Mouse (Mus musculus): ENCODE measurements around the gene Nuak1. TPM values are rescaled to one million over a fixed set of nuclear protein-coding genes. Genes with fewer than 3 reads are reported as not detected.

Nuak1 gene
- polyA plus RNA-seq, 1 experiment: 84.1 TPM

DNA sequence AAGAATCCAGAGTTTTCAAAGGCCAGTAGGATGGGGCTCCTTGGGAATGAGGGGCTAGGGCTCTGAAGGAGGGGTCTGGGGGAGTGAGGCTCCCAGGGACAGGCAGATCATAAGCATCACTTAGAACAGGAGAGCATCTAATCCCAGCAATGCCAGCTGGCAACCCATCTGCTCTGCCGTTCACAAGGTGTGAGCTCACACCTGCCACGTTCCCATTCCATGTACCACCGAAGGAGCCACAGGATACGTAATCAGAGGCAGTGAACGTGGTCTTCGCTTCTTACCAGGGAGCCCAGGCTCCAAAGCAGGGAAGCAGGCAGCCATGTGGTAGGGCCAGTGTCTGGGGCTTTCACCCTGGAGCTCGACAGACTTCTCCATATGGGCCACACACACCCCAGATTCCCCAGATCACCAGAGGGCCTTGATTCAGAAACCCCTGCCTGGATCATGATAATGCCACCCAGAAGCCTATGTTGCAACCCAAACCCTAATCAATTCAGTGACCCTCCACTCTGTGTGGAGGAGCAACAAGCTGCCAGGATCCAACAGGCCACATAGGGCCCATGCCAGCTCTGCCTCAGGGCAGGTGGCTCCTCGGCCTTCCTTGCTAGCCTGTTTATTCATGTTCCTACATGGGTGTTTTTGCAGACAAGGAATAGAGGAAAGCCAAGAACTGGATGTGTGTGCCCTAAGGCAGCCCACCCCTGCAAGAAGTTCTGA, 25.3 kb downstream of the Nuak1 start:
- no peak for TF ChIP-seq CTCF (IDR thresholded peaks at IDR 0.05; ENCODE audit: borderline replicate concordance, insufficient read depth, low read length)
- no peak for TF ChIP-seq POLR2A (IDR thresholded peaks at IDR 0.05; ENCODE audit: low read depth, low read length)
- H3K4me1 ChIP-seq (ENCODE audit: control insufficient read depth, insufficient read depth, low read length): peaks cover 21% of the 10 kb centered on the region
- H3K4me3 ChIP-seq (ENCODE audit: insufficient read depth, low read length): no peak overlapping the region

DNA sequence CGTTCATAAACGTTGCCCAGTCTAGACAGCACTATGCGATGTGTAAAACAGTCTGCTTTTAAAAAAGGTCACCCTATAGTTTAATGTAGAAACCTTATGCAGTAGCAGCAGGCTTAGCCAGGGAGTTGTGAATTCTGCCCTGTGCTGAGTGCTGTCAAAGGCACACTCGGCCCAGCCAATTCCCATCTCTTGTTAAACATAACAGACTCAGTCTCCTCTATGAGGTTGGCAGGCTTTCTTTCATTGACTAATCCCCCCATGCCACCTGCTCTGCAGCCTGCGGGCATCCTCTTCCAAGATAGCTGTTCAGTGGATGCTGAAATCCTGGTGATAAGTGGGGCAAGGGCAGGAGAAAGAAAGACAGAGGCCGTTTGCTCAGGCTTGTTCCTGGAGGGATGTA, 27.1 kb downstream of the Nuak1 start:
- peaks cover 27% of the 10 kb centered on the region for H3K4me1 ChIP-seq (ENCODE audit: control insufficient read depth, insufficient read depth, low read length)
- H3K4me3 ChIP-seq (ENCODE audit: insufficient read depth, low read length): no peak overlapping the region
- TF ChIP-seq POLR2A (IDR thresholded peaks at IDR 0.05; ENCODE audit: low read depth, low read length): no peak
- TF ChIP-seq CTCF (IDR thresholded peaks at IDR 0.05; ENCODE audit: borderline replicate concordance, insufficient read depth, low read length): no peak
- no peak overlapping the region for H3K27ac ChIP-seq (ENCODE audit: insufficient read depth, low read length)

More for the DNA sequence above, 25.3 kb downstream of the Nuak1 start:
- H3K27ac ChIP-seq (ENCODE audit: insufficient read depth, low read length): no peak overlapping the region

DNA sequence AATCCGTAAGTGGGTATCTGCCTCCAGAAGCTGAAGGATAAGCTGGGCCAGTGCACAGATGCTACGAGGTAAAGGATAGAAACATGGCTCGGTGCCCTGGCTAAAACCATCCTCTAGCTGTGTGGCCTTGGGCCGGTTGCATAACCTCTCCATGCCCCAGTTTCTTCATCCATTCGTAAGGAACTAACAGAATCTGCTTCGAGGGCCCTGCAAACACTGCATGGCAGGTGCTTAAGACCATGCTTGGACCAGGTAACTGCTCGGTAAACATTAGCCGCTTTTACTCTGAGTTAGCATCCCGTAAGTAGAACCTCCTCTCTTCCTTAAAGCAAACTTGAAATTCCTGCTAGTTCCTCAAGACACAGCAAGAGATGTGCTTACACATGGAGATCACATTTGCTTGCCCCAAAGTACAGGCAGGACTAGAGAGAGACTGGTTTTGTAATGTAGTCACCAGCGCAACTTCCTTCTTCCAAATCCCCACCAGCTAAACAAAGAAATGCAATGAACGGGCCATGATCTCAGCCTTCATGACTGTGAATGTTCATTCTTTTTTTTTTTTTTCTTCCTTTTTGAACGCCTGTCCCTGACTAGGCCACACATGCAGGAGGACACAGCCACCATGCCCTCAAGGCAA, 28.0 kb downstream of the Nuak1 start:
- H3K4me3 ChIP-seq (ENCODE audit: insufficient read depth, low read length): no peak overlapping the region
- peaks cover 27% of the 10 kb centered on the region for H3K4me1 ChIP-seq (ENCODE audit: control insufficient read depth, insufficient read depth, low read length)
- no peak overlapping the region for H3K27ac ChIP-seq (ENCODE audit: insufficient read depth, low read length)
- TF ChIP-seq POLR2A (IDR thresholded peaks at IDR 0.05; ENCODE audit: low read depth, low read length) (no peak), CTCF (IDR thresholded peaks at IDR 0.05; ENCODE audit: borderline replicate concordance, insufficient read depth, low read length) (no peak)

DNA sequence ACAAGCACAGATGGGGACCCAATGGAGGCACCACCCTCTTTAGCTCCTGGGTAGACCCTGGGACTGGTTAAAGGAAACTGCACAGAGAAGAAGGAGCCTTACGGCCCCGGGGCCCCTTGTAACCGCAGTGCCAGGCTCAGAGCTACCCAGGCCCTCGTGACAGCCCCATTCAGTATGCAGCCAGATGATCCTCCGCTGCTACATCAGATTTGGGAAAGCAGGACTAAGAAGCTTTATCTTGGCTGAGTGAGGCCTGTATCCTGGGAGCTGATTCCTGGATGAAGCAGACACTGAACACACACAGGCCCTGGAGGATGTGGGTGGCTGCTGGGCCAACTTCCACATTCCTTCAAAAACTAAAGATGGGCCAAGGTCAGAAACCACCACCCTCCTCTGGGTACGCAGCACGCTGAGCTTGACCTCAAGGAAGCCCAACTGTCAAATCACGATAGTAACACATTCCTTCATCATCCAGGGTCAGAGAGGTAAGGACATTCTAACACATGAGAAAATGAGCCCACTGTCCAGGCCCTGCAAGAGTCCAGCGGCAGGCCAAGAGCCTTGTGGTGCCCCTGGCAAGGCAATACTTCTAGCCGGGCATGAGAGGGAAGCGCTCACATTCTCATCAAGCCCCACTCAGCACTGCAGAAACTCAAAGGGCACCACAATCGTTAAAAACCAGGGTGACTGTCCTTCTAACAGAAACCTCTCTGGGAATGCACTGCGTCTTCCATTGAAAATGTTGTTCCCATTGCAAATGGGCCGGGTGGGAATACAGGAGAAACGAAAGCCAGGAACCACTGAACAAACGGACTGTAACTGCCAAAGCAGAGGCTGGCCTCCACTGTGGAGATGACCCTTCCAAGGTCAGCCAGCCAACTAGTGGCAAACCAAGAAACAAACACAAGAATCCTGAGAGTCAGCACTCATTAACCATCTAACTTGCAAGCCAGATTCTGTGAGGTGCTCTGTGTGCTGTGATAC, 29.0 kb downstream of the Nuak1 start:
- Histone ChIP-seq H3K4me3 (ENCODE audit: insufficient read depth, low read length) (no peak overlapping the region), H3K4me1 (ENCODE audit: control insufficient read depth, insufficient read depth, low read length) (peaks cover 27% of the 10 kb centered on the region), H3K27ac (ENCODE audit: insufficient read depth, low read length) (no peak overlapping the region; the same call in 1 of the 2 replicates)
- no peak for TF ChIP-seq POLR2A (IDR thresholded peaks at IDR 0.05; ENCODE audit: low read depth, low read length)
- TF ChIP-seq CTCF (IDR thresholded peaks at IDR 0.05; ENCODE audit: borderline replicate concordance, insufficient read depth, low read length): no peak

DNA sequence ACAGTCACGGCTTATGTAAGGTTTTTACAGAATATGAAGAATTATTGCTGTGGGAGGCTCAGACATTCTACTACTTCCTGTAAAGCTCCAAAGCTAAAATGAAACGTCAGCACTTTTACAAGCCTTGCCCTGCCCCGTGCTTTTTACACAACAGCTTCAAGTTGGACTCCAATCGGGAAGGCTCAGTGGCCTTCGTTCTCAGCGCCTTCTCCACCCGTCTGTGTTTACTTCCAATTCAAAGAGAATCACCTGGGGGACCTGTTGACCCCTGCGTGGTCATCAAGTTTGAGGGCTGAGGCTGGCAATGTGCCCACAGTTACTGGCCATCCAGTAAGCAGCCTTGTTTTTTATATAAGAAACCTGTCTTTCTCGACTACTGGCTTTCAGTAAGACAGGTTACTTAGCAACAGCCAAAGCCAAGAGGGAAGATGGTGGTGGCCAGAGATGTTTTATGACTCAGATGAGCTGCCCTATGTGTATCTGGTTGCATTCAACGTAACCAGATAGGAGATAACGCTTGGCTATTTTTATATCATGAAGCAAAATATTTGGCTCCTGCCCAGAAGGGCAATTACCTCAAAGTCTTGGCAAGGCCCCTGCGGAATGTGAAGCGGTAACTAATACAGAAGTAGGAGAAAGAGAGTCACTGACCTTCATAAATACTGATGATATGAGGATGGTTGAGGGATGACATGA, 31.3 kb downstream of the Nuak1 start:
- Histone ChIP-seq H3K27ac (ENCODE audit: insufficient read depth, low read length) (peak overlapping the region; percentile 70), H3K4me1 (ENCODE audit: control insufficient read depth, insufficient read depth, low read length) (peaks cover 24% of the 10 kb centered on the region), H3K4me3 (ENCODE audit: insufficient read depth, low read length) (no peak overlapping the region)
- TF ChIP-seq POLR2A (IDR thresholded peaks at IDR 0.05; ENCODE audit: low read depth, low read length): no peak
- TF ChIP-seq CTCF (IDR thresholded peaks at IDR 0.05; ENCODE audit: borderline replicate concordance, insufficient read depth, low read length): no peak

DNA sequence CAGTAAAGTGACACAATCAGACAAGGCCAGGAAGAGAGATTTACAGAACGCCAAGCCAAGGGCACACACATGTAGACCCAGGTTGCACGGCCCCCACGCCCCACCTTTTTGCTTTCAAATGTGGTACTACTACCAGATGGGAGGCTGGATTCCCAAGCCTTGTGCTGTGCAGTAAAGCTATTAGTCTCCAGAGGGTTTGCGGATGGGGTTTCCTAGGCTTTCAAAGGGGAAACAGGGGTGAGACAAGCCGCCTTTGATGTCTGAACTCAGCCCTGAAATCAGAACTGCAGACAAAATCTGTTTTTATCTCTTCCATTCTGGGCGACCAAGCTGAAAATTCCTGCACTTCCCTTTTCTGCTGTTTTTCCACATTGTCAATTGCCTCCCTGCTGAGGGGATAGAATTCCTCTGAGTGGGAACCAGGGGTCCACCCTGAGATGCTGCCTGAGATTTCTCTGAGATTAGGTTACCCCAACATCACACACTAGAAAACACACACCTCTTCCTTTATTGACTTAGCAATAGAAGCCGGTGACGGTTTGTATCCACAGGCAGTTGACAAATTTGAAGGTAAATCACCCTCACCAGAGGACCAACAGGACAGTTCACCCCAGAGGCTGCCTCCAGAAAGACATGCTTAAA, 35.1 kb downstream of the Nuak1 start:
- no peak for TF ChIP-seq CTCF (IDR thresholded peaks at IDR 0.05; ENCODE audit: borderline replicate concordance, insufficient read depth, low read length)
- TF ChIP-seq POLR2A (IDR thresholded peaks at IDR 0.05; ENCODE audit: low read depth, low read length): no peak
- H3K27ac ChIP-seq (ENCODE audit: insufficient read depth, low read length): no peak overlapping the region
- peaks cover 17% of the 10 kb centered on the region for H3K4me1 ChIP-seq (ENCODE audit: control insufficient read depth, insufficient read depth, low read length)
- no peak overlapping the region for H3K4me3 ChIP-seq (ENCODE audit: insufficient read depth, low read length)

GRCm38 (mm10) chr10:84401907-84402371, 38.5 kb downstream of the Nuak1 start:
- H3K4me1 ChIP-seq (ENCODE audit: control insufficient read depth, insufficient read depth, low read length): peaks cover 22% of the 10 kb centered on the region

DNA sequence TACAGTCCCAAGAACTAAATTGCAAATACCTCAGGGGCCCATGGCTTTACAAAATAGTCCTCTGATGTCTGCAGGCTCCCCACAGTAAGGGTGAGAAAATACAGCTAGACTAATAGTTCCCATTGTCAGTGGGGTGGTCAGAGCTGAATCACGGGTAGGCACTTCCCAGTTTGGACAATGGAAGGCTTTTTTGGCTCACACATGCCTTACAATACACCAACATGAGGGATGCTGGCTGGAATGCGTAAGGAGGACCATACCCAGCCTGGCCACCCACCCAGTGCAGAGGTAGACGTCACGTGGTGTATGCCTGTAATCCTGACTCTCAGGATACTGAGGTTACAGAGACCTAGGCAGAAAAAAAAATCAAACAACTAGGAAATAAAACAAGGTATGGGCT, 39.2 kb downstream of the Nuak1 start:
- TF ChIP-seq POLR2A (IDR thresholded peaks at IDR 0.05; ENCODE audit: low read depth, low read length): no peak
- no peak for TF ChIP-seq CTCF (IDR thresholded peaks at IDR 0.05; ENCODE audit: borderline replicate concordance, insufficient read depth, low read length)
- Histone ChIP-seq H3K4me1 (ENCODE audit: control insufficient read depth, insufficient read depth, low read length) (peaks cover 30% of the 10 kb centered on the region), H3K4me3 (ENCODE audit: insufficient read depth, low read length) (no peak overlapping the region), H3K27ac (ENCODE audit: insufficient read depth, low read length) (peak overlapping the region; percentile 76)

More at GRCm38 (mm10) chr10:84401907-84402371, 38.5 kb downstream of the Nuak1 start:
- H3K4me3 ChIP-seq (ENCODE audit: insufficient read depth, low read length): no peak overlapping the region
- peak overlapping the region; percentile 37; the same call in 1 of the 2 replicates for H3K27ac ChIP-seq (ENCODE audit: insufficient read depth, low read length)
- TF ChIP-seq POLR2A (IDR thresholded peaks at IDR 0.05; ENCODE audit: low read depth, low read length) (no peak), CTCF (IDR thresholded peaks at IDR 0.05; ENCODE audit: borderline replicate concordance, insufficient read depth, low read length) (no peak)

All from embryonic fibroblast, embryonic 13.5 days (primary cell).